Mouse (Mus musculus) ES-E14 (cell line): Measurements from ENCODE around the gene Tspyl3.

Source experiments
- CHD2 ChIP-seq: IDR thresholded peaks from 2 replicates; pipeline ENCODE4 v1.6.1; 2014; ENCODE audit warnings: mild to moderate bottlenecking, low read depth, low read length, inconsistent platforms
- MAFK ChIP-seq: IDR thresholded peaks from 2 replicates; pipeline ENCODE4 v1.6.1; 2014; ENCODE audit warnings: mild to moderate bottlenecking, low read depth, low read length, inconsistent platforms; ENCODE audit not compliant: insufficient read depth
- ZC3H11A ChIP-seq: IDR thresholded peaks from 2 replicates; pipeline ENCODE4 v1.6.1; 2012; ENCODE audit warnings: low read depth, mild to moderate bottlenecking, inconsistent platforms, low read length, borderline replicate concordance
- ZNF384 ChIP-seq: IDR thresholded peaks from 2 replicates; pipeline ENCODE4 v1.6.1; 2012; ENCODE audit warnings: low read depth, low read length, inconsistent platforms

GRCm38 (mm10) chr2:153217826-153218340, 7.4 kb downstream of the Tspyl3 start:
- TF ChIP-seq ZNF384 (no peak), MAFK (no peak), CHD2 (no peak), ZC3H11A (no peak)
